Mouse (Mus musculus): Measurements from ENCODE around the gene Trim54. TPM values are rescaled to one million over a fixed set of nuclear protein-coding genes. Genes with fewer than 3 reads are reported as not detected.

Gene Trim54
- total and polyA plus RNA-seq, 3 experiments: 219 to 368 (median 250) TPM

DNA sequence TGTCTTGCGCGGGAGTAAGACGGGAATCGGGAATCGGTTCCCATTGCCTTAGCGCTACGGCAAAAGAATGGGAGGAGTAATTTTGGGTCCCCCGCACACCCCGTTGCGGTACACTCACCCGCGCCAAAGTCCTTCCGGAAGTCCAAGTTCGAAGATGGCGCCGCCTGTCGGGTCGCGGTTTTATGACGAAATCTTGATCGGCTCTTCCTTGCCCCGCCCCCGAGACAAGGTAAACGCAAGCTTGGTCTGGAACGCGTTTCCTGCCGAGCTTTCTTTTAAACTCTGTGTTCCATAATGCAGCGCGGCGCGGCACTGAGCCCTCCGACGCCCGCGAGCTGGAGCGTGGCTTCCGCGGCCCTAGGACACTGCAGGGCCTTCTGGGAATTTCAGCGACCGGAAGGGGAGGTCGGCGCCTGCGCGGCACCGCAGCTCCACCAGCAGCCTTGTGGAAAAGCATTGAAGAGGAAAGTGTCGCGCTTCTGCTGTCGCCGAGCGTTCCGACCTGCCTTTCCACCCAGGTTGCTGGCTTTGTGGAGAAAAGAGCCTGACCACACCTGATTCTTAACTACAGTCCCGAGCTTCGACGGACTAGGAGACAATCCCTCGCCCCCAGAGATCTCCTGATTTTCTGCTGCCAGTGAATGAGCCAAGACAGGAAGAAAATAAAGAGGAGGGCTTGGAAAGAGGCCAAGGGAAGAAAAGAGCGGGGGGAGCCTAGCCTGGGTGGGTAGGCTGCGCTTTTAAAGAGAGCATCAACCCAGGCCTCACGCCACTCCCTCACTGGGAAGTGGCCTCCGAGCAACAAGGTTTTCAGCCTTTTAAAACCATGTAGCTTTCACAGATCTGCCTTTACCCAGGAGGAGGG is 63.5 kb downstream of the Trim54 start, which contains the start of the genes Gm29609 and Gtf3c2:
Gm29609 (minus strand) TSS at position 146 of the 865 bp plus-strand sequence.
Gtf3c2 (minus strand) TSS at position 379 of the 865 bp plus-strand sequence.
- Histone ChIP-seq H3K79me2 (replicated peaks; ENCODE audit: control insufficient read depth, insufficient read depth, low read length) (0 out of 2 replicates have a peak, but pooled peaks cover 2% of the 10 kb centered on the region), H3K4me1 (ENCODE audit: control insufficient read depth, insufficient read depth, low read length) (no peaks in the 10 kb centered on the region), H3K4me3 (peak within 1 kb of the TSS; percentile 79), H3K9ac (ENCODE audit: low read depth, low read length) (peak within 1 kb of the TSS; percentile 73), H3K27ac (peak within 1 kb of the TSS; percentile 94), H3K27me3 (ENCODE audit: control insufficient read depth, insufficient read depth, low read length) (no peaks in the 10 kb centered on the region), H3K36me3 (ENCODE audit: control insufficient read depth, insufficient read depth, low read length) (no peaks in the 10 kb centered on the region; the same call in 1 of the 2 replicates)
- 1% methylated on average over 59 of the region's 59 CpGs for WGBS
- intact Hi-C loops (cut with DNase I): loop anchor here (1.0 to 5.0 kb wide), 5 partner anchors 13 to 128 kb away; partner anchors contain the start of genes Cad, Eif2b4, Ift172 and Mpv17
- TF ChIP-seq POLR2A (IDR thresholded peaks at IDR 0.05; ENCODE audit: insufficient read depth, low read depth, low read length) (peak; percentile 88), EP300 (IDR thresholded peaks at IDR 0.05; ENCODE audit: insufficient read depth, low read depth, low read length) (peak; percentile 69), CTCF (IDR thresholded peaks at IDR 0.05) (peak; percentile 29; the same call in 1 of the 2 replicates)
- peak; percentile 93 to 95 for DNase-seq

DNA sequence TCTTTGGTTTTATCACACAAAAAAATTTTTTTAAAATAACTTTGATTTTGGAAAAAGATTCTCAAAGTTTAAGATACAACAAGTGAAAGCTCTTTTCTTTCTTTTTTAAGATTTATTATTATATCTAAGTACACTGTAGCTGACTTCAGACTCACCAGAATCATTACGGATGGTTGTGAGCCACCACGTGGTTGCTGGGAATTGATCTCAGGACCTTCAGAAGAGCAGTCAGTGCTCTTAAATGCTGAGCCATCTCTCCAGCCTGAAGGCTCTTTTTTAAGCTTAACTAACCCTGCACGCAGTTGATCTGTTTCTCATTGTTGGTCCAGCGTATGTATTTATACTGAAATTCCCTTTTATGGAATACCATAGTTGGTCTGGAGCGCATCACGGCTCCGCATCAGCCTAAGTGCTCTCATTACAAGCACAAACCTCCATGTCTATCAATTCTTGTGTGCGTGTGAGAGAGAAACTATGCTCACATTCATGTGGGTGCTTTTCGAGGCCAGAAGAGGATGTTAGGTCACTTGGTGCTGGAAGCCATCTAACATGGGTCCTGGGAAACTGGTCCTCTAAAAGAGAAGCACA is 64.8 kb downstream of the Trim54 start:
- no peak for TF ChIP-seq EP300 (IDR thresholded peaks at IDR 0.05; ENCODE audit: insufficient read depth, low read depth, low read length)
- TF ChIP-seq CTCF (IDR thresholded peaks at IDR 0.05): no peak
- no peak for TF ChIP-seq POLR2A (IDR thresholded peaks at IDR 0.05; ENCODE audit: insufficient read depth, low read depth, low read length)
- no peak for DNase-seq
- no peaks in the 10 kb centered on the region for H3K4me1 ChIP-seq (ENCODE audit: control insufficient read depth, insufficient read depth, low read length)
- no peak overlapping the region for H3K4me3 ChIP-seq
- H3K27me3 ChIP-seq (ENCODE audit: control insufficient read depth, insufficient read depth, low read length): no peaks in the 10 kb centered on the region
- no peaks in the 10 kb centered on the region; the same call in 1 of the 2 replicates for H3K36me3 ChIP-seq (ENCODE audit: control insufficient read depth, insufficient read depth, low read length)
- WGBS: 91% methylated on average over 9 of the region's 9 CpGs
- H3K79me2 ChIP-seq (replicated peaks; ENCODE audit: control insufficient read depth, insufficient read depth, low read length): 0 out of 2 replicates have a peak, but pooled peaks cover 2% of the 10 kb centered on the region
- intact Hi-C loops (cut with DNase I): loop anchor here (2.0 kb wide), 1 partner anchor 22 kb away; the partner anchor contains the start of gene Zfp513
- H3K9ac ChIP-seq (ENCODE audit: low read depth, low read length): no peak overlapping the region
- H3K27ac ChIP-seq: no peak overlapping the region

DNA sequence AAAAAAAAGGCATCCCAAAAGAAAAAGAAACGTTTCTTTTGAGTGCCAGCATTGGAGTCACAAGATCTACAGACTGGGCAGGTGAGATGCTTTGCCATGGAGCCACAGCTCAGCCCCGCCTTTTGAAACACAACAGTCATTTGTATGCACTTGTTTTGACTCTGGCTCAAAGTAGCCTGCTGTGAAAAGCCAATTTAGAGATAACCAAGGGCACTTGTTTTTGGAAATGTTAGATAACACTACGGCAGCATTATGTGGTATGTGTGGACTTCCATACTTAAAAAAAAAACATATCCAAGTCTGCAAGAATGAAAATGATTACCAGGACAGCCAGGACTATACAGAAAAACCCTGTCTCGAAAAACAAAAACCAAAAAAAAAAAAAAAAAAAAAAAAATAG is 67.2 kb downstream of the Trim54 start:
- Histone ChIP-seq H3K36me3 (ENCODE audit: control insufficient read depth, insufficient read depth, low read length) (no peaks in the 10 kb centered on the region), H3K4me3 (no peak overlapping the region), H3K4me1 (ENCODE audit: control insufficient read depth, insufficient read depth, low read length) (no peaks in the 10 kb centered on the region), H3K9ac (ENCODE audit: low read depth, low read length) (no peak overlapping the region), H3K79me2 (replicated peaks; ENCODE audit: control insufficient read depth, insufficient read depth, low read length) (no peaks in the 10 kb centered on the region), H3K27me3 (ENCODE audit: control insufficient read depth, insufficient read depth, low read length) (no peaks in the 10 kb centered on the region), H3K27ac (no peak overlapping the region)
- DNase-seq: no peak
- 40% methylated on average over 4 of the region's 4 CpGs for WGBS
- TF ChIP-seq CTCF (IDR thresholded peaks at IDR 0.05) (no peak), EP300 (IDR thresholded peaks at IDR 0.05; ENCODE audit: insufficient read depth, low read depth, low read length) (no peak), POLR2A (IDR thresholded peaks at IDR 0.05; ENCODE audit: insufficient read depth, low read depth, low read length) (no peak)
- intact Hi-C loops (cut with DNase I): no loop called here

Other genes starting within 250 kb of the Trim54 start
- 10 to 100 TPM; 34.7 to 37.5 TPM for gene Tmem214, start 248.7 kb upstream of the Trim54 start, total RNA-seq (2021)
- gene Tmem214, start 248.7 kb upstream of the Trim54 start, polyA plus RNA-seq (2012; rRNA removed): 55.3 and 55.7 TPM in 2 replicates
- gene Agbl5, start 228.0 kb upstream of the Trim54 start, total RNA-seq (2021): 1 to 10 TPM; 4.3 to 4.8 TPM
- 7.8 and 8.7 TPM in 2 replicates for gene Agbl5, start 228.0 kb upstream of the Trim54 start, polyA plus RNA-seq (2012; rRNA removed)
- gene Ost4, start 208.9 kb upstream of the Trim54 start, total RNA-seq (2021): 100 to 1,000 TPM; 160 to 161 TPM
- gene Ost4, start 208.9 kb upstream of the Trim54 start, polyA plus RNA-seq (2012; rRNA removed): 191 and 208 TPM in 2 replicates
- gene Emilin1, start 203.3 kb upstream of the Trim54 start, total RNA-seq (2021): 10 to 100 TPM; 21.2 to 21.3 TPM
- 30.6 and 31.3 TPM in 2 replicates for gene Emilin1, start 203.3 kb upstream of the Trim54 start, polyA plus RNA-seq (2012; rRNA removed)
- gene Khk, start 195.3 kb upstream of the Trim54 start, total RNA-seq (2021): 10 to 100 TPM; 22.6 to 29.6 TPM
- 31.8 and 40.9 TPM in 2 replicates for gene Khk, start 195.3 kb upstream of the Trim54 start, polyA plus RNA-seq (2012; rRNA removed)
- gene Cgref1, start 171.1 kb upstream of the Trim54 start, total RNA-seq (2021): under 1 TPM; 0.30 to 0.73 TPM
- 1.2 and 2.0 TPM in 2 replicates for gene Cgref1, start 171.1 kb upstream of the Trim54 start, polyA plus RNA-seq (2012; rRNA removed)
- gene Preb, start 156.4 kb upstream of the Trim54 start, total RNA-seq (2021): 10 to 100 TPM; 80.3 to 84.6 TPM
- gene Preb, start 156.4 kb upstream of the Trim54 start, polyA plus RNA-seq (2012; rRNA removed): 166 and 189 TPM in 2 replicates
- gene Tcf23, start 148.1 kb upstream of the Trim54 start, total RNA-seq (2021): 1 to 10 TPM; 1.6 TPM
- 0.44 and 0.57 TPM in 2 replicates for gene Tcf23, start 148.1 kb upstream of the Trim54 start, polyA plus RNA-seq (2012; rRNA removed)
- 10 to 100 TPM; 44.2 to 45.6 TPM for gene Atraid, start 68.4 kb upstream of the Trim54 start, total RNA-seq (2021)
- gene Atraid, start 68.4 kb upstream of the Trim54 start, polyA plus RNA-seq (2012; rRNA removed): 100 and 115 TPM in 2 replicates
- 10 to 100 TPM; 11.8 to 13.2 TPM for gene Slc5a6, start 67.8 kb upstream of the Trim54 start, total RNA-seq (2021)
- gene Slc5a6, start 67.8 kb upstream of the Trim54 start, polyA plus RNA-seq (2012; rRNA removed): 25.5 and 29.1 TPM in 2 replicates
- 10 to 100 TPM; 11.0 to 14.0 TPM for gene Cad, start 61.9 kb upstream of the Trim54 start, total RNA-seq (2021)
- gene Cad, start 61.9 kb upstream of the Trim54 start, polyA plus RNA-seq (2012; rRNA removed): 18.5 TPM in 2 replicates
- not detected for gene Dnajc5g, start 10.4 kb upstream of the Trim54 start, total RNA-seq (2021)
- not detected in 2 replicates for gene Dnajc5g, start 10.4 kb upstream of the Trim54 start, polyA plus RNA-seq (2012; rRNA removed)
- under 1 TPM in 1 of 2 experiments, not detected in 1; 0.29 TPM for gene Slc30a3, start 8.5 kb upstream of the Trim54 start, total RNA-seq (2021)
- 0.26 and 0.47 TPM in 2 replicates for gene Slc30a3, start 8.5 kb upstream of the Trim54 start, polyA plus RNA-seq (2012; rRNA removed)
- not detected for gene Ucn, start 22.1 kb downstream of the Trim54 start, total RNA-seq (2021)
- not detected in 2 replicates for gene Ucn, start 22.1 kb downstream of the Trim54 start, polyA plus RNA-seq (2012; rRNA removed)
- gene Mpv17, start 37.5 kb downstream of the Trim54 start, total RNA-seq (2021): 10 to 100 TPM; 46.8 to 50.6 TPM
- 183 and 278 TPM in 2 replicates for gene Mpv17, start 37.5 kb downstream of the Trim54 start, polyA plus RNA-seq (2012; rRNA removed)
- under 1 TPM; 0.55 to 0.81 TPM for gene Gm29609, start 63.2 kb downstream of the Trim54 start, total RNA-seq (2021)
- 2.4 and 2.5 TPM in 2 replicates for gene Gm29609, start 63.2 kb downstream of the Trim54 start, polyA plus RNA-seq (2012; rRNA removed)
- gene Gtf3c2, start 63.4 kb downstream of the Trim54 start, total RNA-seq (2021): 10 to 100 TPM; 27.4 to 32.3 TPM
- 34.8 and 56.2 TPM in 2 replicates for gene Gtf3c2, start 63.4 kb downstream of the Trim54 start, polyA plus RNA-seq (2012; rRNA removed)
- 10 to 100 TPM; 58.1 to 63.2 TPM for gene Snx17, start 76.5 kb downstream of the Trim54 start, total RNA-seq (2021)
- 66.8 and 85.1 TPM in 2 replicates for gene Snx17, start 76.5 kb downstream of the Trim54 start, polyA plus RNA-seq (2012; rRNA removed)
- gene Eif2b4, start 76.7 kb downstream of the Trim54 start, total RNA-seq (2021): 10 to 100 TPM; 48.0 to 50.8 TPM
- 61.3 and 88.9 TPM in 2 replicates for gene Eif2b4, start 76.7 kb downstream of the Trim54 start, polyA plus RNA-seq (2012; rRNA removed)
- 1 to 10 TPM; 6.6 to 8.1 TPM for gene Zfp513, start 85.6 kb downstream of the Trim54 start, total RNA-seq (2021)
- 12.7 and 14.2 TPM in 2 replicates for gene Zfp513, start 85.6 kb downstream of the Trim54 start, polyA plus RNA-seq (2012; rRNA removed)
- 10 to 100 TPM; 51.1 to 60.8 TPM for gene Ppm1g, start 104.0 kb downstream of the Trim54 start, total RNA-seq (2021)
- gene Ppm1g, start 104.0 kb downstream of the Trim54 start, polyA plus RNA-seq (2012; rRNA removed): 26.6 and 35.1 TPM in 2 replicates
- gene Nrbp1, start 124.2 kb downstream of the Trim54 start, total RNA-seq (2021): 10 to 100 TPM; 75.9 to 80.3 TPM
- 151 and 165 TPM in 2 replicates for gene Nrbp1, start 124.2 kb downstream of the Trim54 start, polyA plus RNA-seq (2012; rRNA removed)
- not detected for gene Gm9970, start 124.5 kb downstream of the Trim54 start, total RNA-seq (2021)
- 0.31 TPM in 1 of 2 replicates, not detected in the other for gene Gm9970, start 124.5 kb downstream of the Trim54 start, polyA plus RNA-seq (2012; rRNA removed)
- gene Krtcap3, start 135.0 kb downstream of the Trim54 start, total RNA-seq (2021): 1 to 10 TPM; 1.2 to 1.5 TPM
- 6.4 and 7.2 TPM in 2 replicates for gene Krtcap3, start 135.0 kb downstream of the Trim54 start, polyA plus RNA-seq (2012; rRNA removed)
- gene Ift172, start 174.4 kb downstream of the Trim54 start, total RNA-seq (2021): 10 to 100 TPM; 37.2 to 42.9 TPM
- gene Ift172, start 174.4 kb downstream of the Trim54 start, polyA plus RNA-seq (2012; rRNA removed): 28.0 and 30.2 TPM in 2 replicates
- gene Fndc4, start 179.4 kb downstream of the Trim54 start, total RNA-seq (2021): 1 to 10 TPM; 2.7 to 3.8 TPM
- gene Fndc4, start 179.4 kb downstream of the Trim54 start, polyA plus RNA-seq (2012; rRNA removed): 7.3 and 9.5 TPM in 2 replicates
- gene Gckr, start 180.7 kb downstream of the Trim54 start, total RNA-seq (2021): not detected
- 0.32 TPM in 1 of 2 replicates, not detected in the other for gene Gckr, start 180.7 kb downstream of the Trim54 start, polyA plus RNA-seq (2012; rRNA removed)

All from heart, adult 2 months (tissue).